Mouse (Mus musculus): ENCODE measurements around the gene 4931429L15Rik.

Gene 4931429L15Rik

GRCm38 (mm10) chr9:46327706-46328571, 8.2 kb upstream of the 4931429L15Rik start:
- no peak for DNase-seq (ENCODE audit: low read depth, low spot score)

- no peak for DNase-seq (ENCODE audit: low read depth, low spot score)
These were observed 7.1 kb upstream of the 4931429L15Rik start for GRCm38 (mm10) chr9:46326694-46327405.

- no peak for DNase-seq (ENCODE audit: low read depth, low spot score)
These were observed 675 bp upstream of the 4931429L15Rik start for GRCm38 (mm10) chr9:46320461-46320860.

- no peak for DNase-seq (ENCODE audit: low read depth, low spot score)
These were observed 1.8 kb downstream of the 4931429L15Rik start for GRCm38 (mm10) chr9:46317957-46318356.

GRCm38 (mm10) chr9:46316909-46317308, 2.9 kb downstream of the 4931429L15Rik start:
- DNase-seq (ENCODE audit: low read depth, low spot score): no peak

GRCm38 (mm10) chr9:46316388-46316787, 3.4 kb downstream of the 4931429L15Rik start:
- DNase-seq (ENCODE audit: low read depth, low spot score): no peak

- no peak for DNase-seq (ENCODE audit: low read depth, low spot score)
These were observed 3.9 kb downstream of the 4931429L15Rik start for GRCm38 (mm10) chr9:46315807-46316365.

- no peak for DNase-seq (ENCODE audit: low read depth, low spot score)
These were observed 4.9 kb downstream of the 4931429L15Rik start for GRCm38 (mm10) chr9:46314921-46315320.

- DNase-seq (ENCODE audit: low read depth, low spot score): peak; percentile 46
These were observed 5.3 kb downstream of the 4931429L15Rik start for GRCm38 (mm10) chr9:46314507-46314906.

GRCm38 (mm10) chr9:46309121-46309520, 10.7 kb downstream of the 4931429L15Rik start:
- no peak for DNase-seq (ENCODE audit: low read depth, low spot score)

- peak; percentile 18 for DNase-seq (ENCODE audit: low read depth, low spot score)
These were observed 17.6 kb downstream of the 4931429L15Rik start for GRCm38 (mm10) chr9:46302142-46302541.

GRCm38 (mm10) chr9:46298381-46298780, 21.4 kb downstream of the 4931429L15Rik start:
- DNase-seq (ENCODE audit: low read depth, low spot score): peak; percentile 56

GRCm38 (mm10) chr9:46282631-46283436, 37.0 kb downstream of the 4931429L15Rik start, which contains the start of gene Bud13:
TSS of gene Bud13 (plus strand) at chr9:46283008.
- DNase-seq (ENCODE audit: low read depth, low spot score): peak; percentile 81

- DNase-seq (ENCODE audit: low read depth, low spot score): no peak
These were observed 45.3 kb downstream of the 4931429L15Rik start for GRCm38 (mm10) chr9:46274494-46274893.

GRCm38 (mm10) chr9:46272677-46273454, 46.9 kb downstream of the 4931429L15Rik start, which contains the start of gene Zpr1:
TSS of gene Zpr1 (plus strand) at chr9:46273064.
- peak; percentile 91 for DNase-seq (ENCODE audit: low read depth, low spot score)

- DNase-seq (ENCODE audit: low read depth, low spot score): no peak
These were observed 47.7 kb downstream of the 4931429L15Rik start for GRCm38 (mm10) chr9:46272070-46272469.

GRCm38 (mm10) chr9:46270782-46271181, 49.0 kb downstream of the 4931429L15Rik start:
- DNase-seq (ENCODE audit: low read depth, low spot score): no peak

GRCm38 (mm10) chr9:46269125-46269524, 50.7 kb downstream of the 4931429L15Rik start:
- no peak for DNase-seq (ENCODE audit: low read depth, low spot score)

- no peak for DNase-seq (ENCODE audit: low read depth, low spot score)
These were observed 51.4 kb downstream of the 4931429L15Rik start, which contains the start of gene Apoa5 for GRCm38 (mm10) chr9:46268343-46268873. TSS of gene Apoa5 (plus strand) at chr9:46268633.

- no peak for DNase-seq (ENCODE audit: low read depth, low spot score)
These were observed 58.7 kb downstream of the 4931429L15Rik start for GRCm38 (mm10) chr9:46261131-46261530.

All from skeletal muscle tissue, adult 2 months (tissue).